Mouse (Mus musculus): ENCODE measurements at regions not wholly inside any gene's neighbourhood (a gene's known extent, or its start where the extent isn't known, plus 50 kb on each side); places are given as distances from the start of the nearest gene placed in this dataset.

DNA sequence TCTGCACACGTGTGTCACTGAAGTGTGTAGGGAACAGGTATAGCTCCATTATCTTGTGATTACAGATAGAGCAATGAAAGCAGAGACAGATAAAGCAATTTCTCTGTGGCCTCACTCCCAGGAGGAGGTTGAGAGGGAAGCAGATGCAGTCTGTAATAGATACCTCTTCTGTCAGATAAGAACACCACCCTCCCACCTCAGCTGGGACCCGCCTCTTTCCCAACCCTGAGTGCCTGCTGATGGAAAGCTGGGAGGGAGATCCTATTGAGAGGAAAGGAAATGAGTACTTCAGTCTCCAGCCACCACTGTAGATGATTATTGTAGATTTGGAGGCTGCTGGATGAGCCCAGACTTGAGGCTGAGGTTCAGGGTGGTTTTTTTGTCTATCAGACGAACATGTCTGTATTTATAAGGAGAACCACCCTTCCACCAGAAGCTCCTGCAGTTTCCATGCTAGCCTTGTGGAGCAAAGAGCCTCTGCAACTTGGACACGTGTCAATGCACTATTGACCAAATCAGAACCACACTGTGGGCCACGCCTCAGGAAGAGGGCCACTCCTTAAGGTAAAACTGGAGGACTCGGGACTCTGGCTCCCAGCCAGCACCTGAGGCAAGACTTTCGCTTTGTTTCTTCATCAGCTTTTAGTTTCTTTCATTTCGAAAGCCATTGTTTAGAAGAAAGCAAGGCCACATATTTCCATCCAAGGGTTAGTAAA, 55.3 kb upstream of the Plekha5 start:
- no peak for DNase-seq (ENCODE audit: low spot score in 2 of 2)

DNA sequence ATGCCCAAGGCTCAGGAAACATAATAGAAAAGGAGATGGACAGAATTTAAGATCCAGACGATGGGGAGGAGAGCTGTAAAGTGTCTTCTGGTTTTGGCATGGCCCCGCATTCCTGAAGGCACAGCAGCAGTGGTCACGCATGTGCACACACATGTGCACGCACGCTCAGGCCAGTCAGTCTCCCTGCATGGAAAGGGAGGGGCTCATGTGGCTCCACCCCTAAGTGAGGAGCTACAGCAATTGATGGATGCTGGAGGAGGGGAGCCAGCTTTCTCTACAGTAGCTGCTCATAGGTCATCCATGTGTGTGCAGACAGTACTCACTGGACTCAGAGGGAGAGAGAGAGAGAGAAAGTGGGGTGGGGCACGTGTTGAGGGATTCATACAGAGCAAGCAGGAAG, 56.6 kb upstream of the Plekha5 start:
- no peak for DNase-seq (ENCODE audit: low spot score in 2 of 2)

DNA sequence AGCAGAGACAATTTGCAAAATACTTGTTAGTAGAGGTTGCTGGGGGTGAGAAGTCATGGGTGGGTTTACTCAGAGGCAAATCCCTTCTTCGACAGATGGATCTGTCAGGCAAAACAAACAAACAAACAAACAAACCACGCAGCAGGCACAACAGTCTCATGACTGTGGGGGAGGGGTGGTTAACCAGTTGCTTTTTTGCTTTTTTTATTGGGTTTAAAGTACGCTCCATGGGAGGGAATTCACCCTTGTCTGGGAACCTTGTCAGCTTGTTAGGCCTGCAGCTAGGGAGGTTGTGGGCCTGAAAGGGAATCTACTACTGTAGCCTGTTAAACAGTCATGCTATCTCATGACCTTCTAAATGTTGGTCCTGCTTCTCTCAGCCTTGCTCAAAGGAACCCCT, 57.1 kb upstream of the Plekha5 start:
- DNase-seq (ENCODE audit: low spot score in 2 of 2) = no peak

DNA sequence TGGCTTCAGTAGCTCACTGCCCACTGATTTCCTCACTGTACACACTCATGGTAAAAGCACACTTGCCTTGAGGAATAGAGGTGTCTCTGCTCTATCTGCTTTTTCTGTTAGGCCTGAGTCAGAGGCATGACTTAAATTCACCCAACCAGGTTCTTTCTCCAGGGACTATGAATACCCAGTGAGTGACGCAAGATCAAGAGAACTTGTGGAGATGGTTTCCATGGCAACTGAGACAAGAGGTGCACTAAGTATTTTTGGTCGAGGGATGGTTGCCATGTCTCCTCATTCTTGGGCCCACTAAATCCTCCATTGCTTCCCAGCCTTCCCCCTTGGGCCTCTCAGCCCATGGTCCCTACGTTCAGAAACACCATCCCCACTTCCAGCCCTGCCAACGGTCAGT, 62.9 kb upstream of the Plekha5 start:
- DNase-seq (ENCODE audit: low spot score in 2 of 2) = no peak

DNA sequence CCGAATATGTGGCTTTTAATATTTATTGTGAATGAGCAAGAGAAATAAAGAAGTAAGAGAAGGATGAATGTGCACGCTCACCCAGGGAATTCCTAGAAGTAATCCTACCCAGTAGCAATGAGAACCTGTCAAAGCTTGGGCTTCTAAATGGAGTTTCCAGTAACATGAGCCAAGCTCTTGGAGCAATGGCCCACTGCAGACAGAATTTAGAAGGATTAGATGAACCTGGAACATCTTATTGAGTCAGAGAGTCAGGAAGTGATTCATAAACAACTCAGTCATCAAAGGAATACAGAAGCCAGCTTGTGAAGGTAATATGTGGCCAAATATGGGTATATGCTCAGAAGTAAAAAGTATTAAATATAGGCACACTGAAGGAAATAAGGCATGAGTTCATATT, 66.0 kb upstream of the Plekha5 start:
- DNase-seq (ENCODE audit: low spot score in 2 of 2) = no peak

DNA sequence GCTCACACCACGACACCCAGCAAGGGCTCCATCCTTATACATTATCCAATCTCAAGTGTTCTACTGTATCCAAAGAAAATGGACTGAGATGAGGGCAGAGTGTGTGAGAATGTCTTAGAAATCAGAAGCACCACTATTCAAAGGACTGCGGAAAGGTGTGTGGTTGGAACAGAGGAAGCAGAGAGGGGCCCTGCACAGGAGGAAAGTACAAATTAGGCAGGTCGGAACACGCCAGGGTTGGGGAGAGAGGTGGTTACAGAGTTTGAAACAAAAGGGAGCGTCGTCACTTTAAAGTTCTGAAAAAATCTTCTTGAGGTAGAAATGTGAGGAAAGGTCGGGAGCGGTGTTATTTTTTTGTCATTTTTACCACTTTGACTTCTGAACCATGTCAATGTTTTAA, 66.6 kb upstream of the Plekha5 start:
- no peak for DNase-seq (ENCODE audit: low spot score in 2 of 2)

DNA sequence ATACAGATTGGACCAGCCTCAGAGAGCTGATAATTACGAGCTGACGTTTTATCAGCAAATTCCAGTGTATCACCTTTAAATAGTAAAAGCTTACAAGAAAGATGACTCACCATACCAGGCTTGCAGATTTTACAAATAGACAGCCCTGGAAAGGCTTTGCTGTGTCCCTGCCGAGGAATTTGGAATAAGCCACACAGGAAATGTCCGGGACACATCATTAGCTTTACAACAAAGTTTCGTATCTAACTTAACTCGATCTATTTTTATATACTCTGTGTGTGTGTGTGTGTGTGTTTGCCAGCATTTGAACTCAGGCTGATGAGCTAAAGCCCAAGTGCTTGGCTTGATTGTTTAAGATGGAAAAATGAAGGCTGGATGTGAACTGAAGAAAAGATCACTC, 69.8 kb upstream of the Plekha5 start:
- DNase-seq (ENCODE audit: low spot score in 2 of 2) = no peak

DNA sequence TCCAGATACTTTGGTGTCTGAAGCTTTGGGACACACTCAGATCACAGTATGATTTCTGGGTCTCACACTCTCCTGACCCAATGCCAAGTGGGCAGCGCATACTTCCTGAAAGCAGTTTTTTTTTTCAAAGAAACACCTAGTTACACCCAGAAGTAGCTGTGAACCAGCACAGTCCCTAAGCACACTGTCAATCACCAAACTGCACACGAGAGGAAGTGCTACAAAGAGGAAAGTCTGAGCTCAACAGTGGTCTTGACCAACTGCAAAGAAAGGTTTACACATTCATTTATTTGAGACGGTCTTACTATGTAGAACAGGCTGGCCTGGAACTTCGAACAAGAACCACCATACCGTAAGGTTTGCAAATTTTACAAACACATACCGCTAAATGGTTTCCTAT, 70.2 kb upstream of the Plekha5 start:
- DNase-seq (ENCODE audit: low spot score in 2 of 2) = no peak

DNA sequence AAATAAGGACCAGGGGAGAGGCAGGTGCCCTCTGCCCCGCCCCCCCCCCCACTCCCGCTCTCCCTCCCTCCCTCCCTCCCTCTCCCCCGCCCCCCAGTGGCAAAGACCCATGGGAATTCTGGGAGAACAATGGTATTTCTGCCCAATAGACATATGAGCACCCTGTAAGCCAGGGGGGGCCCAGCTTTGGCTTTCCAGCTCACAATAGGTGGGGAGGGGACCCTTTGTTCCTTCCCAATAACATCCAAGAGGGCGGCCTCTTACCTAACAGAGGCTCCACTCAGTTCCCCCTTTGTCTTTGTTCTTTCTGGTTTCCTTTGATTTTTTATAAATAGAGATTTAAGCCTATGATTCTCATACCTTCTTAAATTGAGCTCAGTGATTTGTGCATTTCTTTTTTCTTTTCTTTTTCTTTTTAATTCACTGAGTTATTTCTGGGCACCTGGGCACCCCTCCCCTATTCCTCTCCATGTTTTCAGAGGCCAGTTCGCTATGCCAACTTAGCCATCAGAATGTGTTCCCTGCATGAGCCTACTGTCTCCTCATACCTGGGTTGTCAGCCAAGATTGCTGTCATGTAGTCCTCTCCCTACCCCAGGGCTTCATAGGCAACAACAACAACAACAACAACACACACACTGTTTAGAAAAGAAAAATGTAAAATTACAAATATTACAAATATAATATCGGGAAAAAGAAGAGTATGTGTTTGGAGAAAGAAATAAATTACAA, 72.3 kb upstream of the Plekha5 start:
- DNase-seq (ENCODE audit: low spot score in 2 of 2) = no peak

DNA sequence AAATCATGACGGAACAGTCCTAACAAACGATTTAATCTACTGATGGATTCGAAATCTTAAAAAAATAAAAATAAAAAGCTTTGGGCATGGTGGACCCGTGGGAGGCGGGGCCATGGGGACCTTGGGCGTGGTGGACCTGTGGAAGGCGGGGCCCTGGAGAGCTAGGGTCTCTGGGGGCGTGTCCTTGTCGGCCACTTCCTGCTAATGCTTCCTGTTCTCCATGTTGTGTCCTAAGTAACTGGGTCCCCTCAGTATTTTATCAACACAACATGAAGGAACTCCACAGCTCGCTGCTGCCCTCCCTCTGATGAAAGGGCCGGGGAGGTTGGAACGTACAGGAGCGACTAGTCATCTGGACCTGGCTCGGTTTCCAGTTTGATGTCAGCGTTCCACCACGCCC, 75.3 kb upstream of the Plekha5 start:
- DNase-seq (ENCODE audit: low spot score in 2 of 2) = no peak

DNA sequence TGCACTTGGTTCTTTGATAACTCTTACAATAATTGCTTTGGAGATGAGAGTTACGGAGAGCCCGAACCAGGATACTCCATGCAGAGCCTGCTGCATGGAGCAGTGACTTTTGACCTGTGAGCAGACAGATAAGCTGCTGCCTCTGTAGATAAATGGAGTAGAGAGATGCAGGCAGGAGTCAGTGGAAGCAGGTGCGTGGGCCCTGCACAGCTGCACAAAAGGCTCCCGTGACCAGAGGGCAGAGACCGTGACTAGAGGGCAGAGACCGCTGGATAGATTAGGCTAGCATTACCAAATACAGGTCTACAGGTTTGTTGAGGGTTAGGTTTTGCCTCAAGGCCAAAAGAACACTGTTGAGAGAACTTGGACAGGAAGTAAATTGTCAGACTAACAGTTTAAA, 76.9 kb upstream of the Plekha5 start:
- DNase-seq (ENCODE audit: low spot score in 2 of 2) = no peak

DNA sequence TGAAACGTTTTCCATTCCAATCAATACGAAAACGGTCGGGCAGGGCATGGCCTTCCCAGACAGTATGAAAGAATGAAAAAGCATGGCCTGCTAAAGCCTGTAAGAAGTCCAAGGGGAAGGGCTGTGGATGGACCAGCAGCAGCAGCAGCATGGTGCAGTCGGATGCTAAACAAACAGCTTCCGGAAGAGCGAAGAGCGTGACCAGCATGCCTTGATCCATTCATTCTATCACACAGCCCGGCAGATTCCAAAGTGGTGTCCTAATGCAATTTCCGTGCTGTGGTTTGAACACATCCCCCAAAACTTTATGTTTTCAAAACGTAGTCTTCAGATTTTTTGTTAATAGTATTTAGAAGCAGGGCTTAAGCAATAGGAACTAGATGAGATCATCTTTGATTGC, 80.2 kb upstream of the Plekha5 start:
- no peak for DNase-seq (ENCODE audit: low spot score in 2 of 2)

DNA sequence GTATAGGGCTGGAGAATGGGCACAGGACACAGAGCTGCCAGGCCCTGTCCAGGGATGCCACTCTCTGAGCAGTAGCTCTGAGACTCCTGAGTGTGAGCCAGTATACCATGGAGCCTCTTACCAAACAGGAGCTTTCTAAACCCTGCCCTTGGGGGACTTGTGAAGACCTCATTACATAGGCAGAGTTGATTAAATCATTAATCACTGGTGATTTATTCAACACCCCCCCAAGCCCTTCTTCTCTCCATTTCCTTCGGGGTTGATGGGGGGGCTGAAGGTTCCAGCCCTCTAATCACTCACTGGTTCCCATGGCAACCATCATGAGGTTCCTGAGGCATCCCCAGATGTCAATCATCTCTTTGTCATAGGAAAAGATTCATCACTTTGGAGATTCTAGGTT, 81.0 kb upstream of the Plekha5 start:
- DNase-seq (ENCODE audit: low spot score in 2 of 2) = no peak

DNA sequence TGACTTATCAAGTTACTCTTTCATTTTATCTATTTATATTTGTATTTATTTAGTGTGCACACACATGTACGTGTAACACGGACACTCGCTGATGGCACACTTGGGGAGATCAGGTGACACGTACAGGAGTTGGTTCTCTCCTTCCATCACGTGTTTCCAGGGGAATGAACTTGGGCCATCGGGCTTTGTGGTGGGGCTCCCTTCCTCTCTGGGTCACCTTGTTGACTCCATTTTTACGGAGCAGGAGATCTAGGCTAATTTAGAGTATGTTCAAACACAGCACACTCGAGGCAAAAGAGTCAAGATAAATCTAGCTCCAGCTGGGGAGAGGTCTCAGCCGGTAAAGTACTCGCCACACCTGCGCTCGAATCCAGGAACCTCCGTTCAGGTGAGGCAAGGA, 84.1 kb upstream of the Plekha5 start:
- no peak for DNase-seq (ENCODE audit: low spot score in 2 of 2)

DNA sequence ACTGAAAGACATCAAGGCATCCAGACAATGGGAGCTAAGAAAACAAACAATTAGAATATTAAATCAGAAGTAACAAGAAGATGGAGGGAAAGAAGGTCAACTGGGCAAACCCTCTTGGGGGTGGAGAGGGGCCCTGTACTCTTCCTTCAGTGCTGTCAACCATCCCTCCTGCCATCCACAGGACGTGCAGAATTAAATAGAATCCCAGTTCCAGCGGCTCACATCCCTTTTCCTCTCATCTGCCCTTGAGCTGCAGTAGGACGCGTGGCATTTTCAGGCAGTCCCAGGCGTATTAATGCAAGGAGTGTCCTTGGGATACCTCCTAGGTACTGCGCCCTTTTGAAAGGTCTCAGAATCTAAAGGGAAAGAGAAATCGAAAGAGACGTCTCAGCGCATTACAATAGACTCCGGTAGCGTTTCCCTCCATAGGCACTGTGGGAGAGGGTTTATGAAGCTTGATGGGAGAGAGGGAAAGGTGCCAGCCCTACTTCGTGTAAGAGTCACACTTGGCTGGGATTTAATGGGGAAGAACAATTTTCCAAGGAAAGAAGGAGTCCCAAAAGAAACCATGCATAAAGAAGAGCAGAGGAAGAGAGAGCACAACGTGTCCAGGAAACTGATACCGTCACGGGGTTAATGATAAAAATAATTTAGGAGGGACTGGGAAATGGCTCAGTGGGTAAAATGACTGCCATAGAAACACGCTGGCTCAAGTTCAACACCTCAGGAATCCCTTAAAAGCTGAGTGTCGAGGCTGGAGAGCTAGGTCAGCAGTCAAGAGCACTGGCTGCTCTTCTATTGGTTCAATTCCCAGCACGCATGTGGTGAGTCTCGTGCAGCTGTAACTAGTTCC, 85.7 kb upstream of the Plekha5 start:
- DNase-seq (ENCODE audit: low spot score in 2 of 2) = no peak

DNA sequence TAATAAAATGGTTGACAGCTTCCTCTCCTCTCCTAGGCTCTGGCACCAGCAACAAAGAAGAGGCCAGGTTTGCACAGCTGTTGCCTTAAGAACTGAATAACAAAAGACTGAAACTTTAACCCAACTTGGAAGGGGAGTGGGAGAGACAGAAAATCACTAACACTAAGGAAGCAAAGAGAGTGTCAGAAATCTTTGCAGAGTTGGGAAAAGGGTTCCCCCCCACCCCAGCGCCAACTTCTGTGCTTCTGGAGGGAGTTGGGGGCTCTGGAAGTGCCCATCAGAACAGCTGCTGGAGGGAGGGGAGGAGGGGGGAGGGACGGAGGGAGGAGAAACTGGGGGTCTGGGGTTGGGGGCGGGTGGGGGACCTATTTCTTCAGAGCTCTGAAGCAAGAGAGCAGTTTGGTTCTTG, 86.8 kb upstream of the Plekha5 start:
- no peak for DNase-seq (ENCODE audit: low spot score in 2 of 2)

DNA sequence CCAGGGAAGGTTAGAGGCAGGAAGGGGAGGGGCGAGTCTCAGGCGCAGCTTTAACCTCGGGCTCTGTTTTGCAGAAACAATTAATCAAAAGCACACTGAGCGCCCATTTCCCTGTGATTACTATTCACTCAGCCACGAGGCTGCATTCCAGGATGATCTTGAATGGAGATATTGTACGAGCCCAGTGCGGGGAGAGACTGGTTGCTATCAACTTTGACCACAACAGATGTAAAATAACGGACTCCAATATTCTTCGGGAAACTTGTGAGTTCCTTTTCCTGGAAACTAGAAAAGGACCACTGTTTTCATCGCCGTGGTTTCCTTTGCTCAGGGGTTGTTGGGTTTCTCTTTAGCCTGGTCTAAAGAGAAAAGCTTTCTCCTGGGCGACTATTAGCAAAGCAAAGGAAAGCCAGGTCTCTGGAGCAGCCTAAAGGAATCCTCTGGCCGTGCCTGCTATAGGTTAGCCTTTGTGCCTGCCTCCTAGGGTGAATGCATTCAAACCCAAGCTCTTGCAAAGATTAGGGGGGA, 87.4 kb upstream of the Plekha5 start:
- no peak for DNase-seq (ENCODE audit: low spot score in 2 of 2)

DNA sequence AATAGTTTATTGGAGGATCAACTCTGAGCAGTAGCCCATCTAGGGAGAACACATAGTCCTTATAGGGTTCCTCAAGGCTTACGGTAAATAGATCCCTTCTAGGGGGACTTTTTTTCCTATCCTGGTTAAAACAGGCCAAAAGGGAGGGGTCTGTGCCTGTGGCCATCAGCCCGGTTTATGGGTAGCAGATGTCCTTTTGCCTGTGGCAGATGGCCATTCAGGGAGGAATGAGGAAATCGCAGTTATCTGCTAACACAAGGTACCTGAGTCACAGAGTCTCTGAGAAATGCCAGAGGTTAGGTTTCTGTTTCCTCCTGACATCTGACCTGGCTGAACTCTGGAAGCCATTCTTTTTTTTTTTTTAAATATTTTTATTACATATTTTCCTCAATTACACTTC, 90.5 kb upstream of the Plekha5 start:
- no peak for DNase-seq (ENCODE audit: low spot score in 2 of 2)

DNA sequence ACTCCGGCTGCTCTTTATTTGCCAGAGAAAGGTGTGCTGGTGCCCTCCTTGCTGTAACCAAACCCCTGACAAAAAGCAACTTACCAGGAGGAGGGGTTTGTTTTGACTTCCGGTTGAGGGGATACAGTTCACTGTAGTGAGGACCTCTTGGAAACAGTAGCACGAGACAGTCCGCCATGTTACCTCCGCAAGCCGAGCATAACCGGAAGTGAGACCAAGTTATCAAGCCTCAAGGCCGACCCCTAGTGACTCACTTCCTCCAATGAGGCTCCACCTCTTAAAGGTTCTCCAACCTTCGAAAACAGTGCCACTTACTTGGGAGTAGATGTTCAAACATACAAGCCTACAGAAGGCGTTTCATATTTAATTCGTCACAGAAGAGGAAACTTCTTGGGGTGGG, 115.2 kb upstream of the Plekha5 start:
- no peak for DNase-seq (ENCODE audit: low spot score in 2 of 2)

DNA sequence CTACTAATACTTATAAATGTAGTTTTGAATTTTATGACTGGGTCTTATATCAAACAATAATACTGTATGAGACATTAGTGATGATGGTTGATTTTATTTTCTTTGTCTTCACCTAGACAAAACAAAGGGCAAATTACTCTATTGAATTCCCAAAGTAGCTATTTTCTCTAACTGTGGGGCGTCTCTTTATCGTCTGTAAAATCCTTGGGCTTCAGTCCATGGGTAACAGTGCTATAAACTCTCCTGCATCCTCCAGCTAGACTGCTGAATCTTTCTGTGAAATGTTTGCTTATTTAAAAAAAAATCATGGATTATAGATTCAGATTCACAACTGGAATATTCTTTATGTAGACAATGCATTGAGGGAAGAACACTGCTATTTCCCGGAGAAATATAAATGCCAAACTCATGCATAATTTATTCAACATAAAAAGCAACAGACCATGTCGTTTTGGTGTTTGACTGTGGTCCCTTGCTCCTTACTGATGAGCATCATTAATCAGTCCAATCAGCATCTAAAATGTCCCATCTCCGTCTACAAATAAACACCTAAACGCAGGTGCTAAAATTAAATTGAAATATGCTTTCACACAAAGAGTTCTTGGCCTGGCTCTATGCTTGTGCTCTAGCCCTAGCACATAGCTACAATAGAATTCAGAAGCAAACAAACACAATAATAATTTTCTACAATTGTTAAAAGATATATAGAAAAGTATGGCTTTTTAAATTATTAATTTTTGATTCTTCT, 116.9 kb upstream of the Plekha5 start:
- no peak for DNase-seq (ENCODE audit: low spot score in 2 of 2)

DNA sequence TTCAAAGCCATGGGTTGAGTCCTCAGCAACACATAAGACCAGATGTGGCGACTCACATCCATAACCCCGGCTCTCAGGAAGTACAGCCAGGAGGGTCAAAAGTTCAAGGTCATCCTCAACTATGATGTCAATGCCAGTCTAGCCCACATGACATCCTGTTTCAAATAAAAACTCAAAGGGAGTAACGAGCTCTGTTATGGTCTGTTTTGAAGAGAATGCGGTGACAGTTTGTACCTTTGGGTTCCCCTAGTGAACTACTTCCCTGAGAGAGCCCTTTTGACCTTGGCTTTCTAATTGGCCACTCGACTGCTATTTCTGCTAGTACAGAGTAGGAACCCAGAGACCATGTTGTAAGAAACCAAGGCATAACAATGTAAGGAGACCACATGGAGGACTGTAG, 119.7 kb upstream of the Plekha5 start:
- no peak for DNase-seq (ENCODE audit: low spot score in 2 of 2)

Measured in urinary bladder, postnatal 4 days (tissue).